Mouse (Mus musculus) liver, adult 2 months (tissue): ENCODE results near the gene Gm21983.

Experiments
- CTCF ChIP-seq: fragments of 200-500 bp; IDR thresholded peaks from 2 replicates; pipeline ENCODE4 v1.5.1; 2011; ENCODE audit warnings: low read depth, low read length, control low read depth
- POLR2A ChIP-seq: fragments of 200-500 bp; IDR thresholded peaks from 2 replicates; pipeline ENCODE4 v1.6.1; 2011; ENCODE audit warnings: low read length, control low read depth; ENCODE audit not compliant: insufficient read depth; ENCODE audit errors: extremely low read depth

- no peak for TF ChIP-seq CTCF
- TF ChIP-seq POLR2A: no peak
These were observed 41.1 kb upstream of the Gm21983 start for GRCm38 (mm10) chr7:27221939-27222338.
